Mouse (Mus musculus) macrophage (primary cell): Measurements from ENCODE around the gene Olfr211. TPM values are rescaled to one million over a fixed set of nuclear protein-coding genes. Genes with fewer than 3 reads are reported as not detected.

Source experiments
- H3K27ac ChIP-seq: fragments of 350-480 bp; formaldehyde crosslinking; 2 replicates; pipeline ENCODE4 v1.9.0; 2021
- H3K36me3 ChIP-seq: fragments of 350-480 bp; formaldehyde crosslinking; 2 replicates; pipeline ENCODE4 v1.9.0; 2021; ENCODE audit errors: inconsistent target
- H3K4me3 ChIP-seq: fragments of 350-480 bp; formaldehyde crosslinking; 2 replicates; pipeline ENCODE4 v1.9.0; 2021; ENCODE audit errors: inconsistent target
- H3K79me2 ChIP-seq: fragments of 350-480 bp; formaldehyde crosslinking; 2 replicates; pipeline ENCODE4 v1.9.0; 2021; ENCODE audit errors: inconsistent target
- WGBS: methylation state at CpG from one replicate; pipeline ENCODE4 v1.1.7; 2026; ENCODE audit warnings: inconsistent platforms; ENCODE audit not compliant: missing documents; 5-methylcytosine and 5-hydroxymethylcytosine counted together
- polyA plus RNA-seq: library from polyadenylated mRNA; stranded (reverse); fragments of 250-400 nt; gene quantifications from 3 replicates; pipeline ENCODE4 v1.2.4, GENCODE M21; 2018; ENCODE audit warnings: inconsistent platforms

Gene Olfr211
- polyA plus RNA-seq, 1 experiment from 2014 or later, result not detected

GRCm38 (mm10) chr6:116514832-116515231 is 25.9 kb downstream of the Olfr211 start:
- Histone ChIP-seq H3K36me3 (no peaks in the 10 kb centered on the region), H3K4me3 (no peak overlapping the region), H3K79me2 (no peaks in the 10 kb centered on the region), H3K27ac (no peak overlapping the region)

- Histone ChIP-seq H3K27ac (no peak within 1 kb of the TSS), H3K79me2 (no peaks in the 10 kb centered on the region), H3K4me3 (no peak within 1 kb of the TSS), H3K36me3 (no peaks in the 10 kb centered on the region)
- 67% methylated on average over 1 of the region's 1 CpGs for WGBS
Measured at GRCm38 (mm10) chr6:116538156-116538555, 49.3 kb downstream of the Olfr211 start, which contains the start of gene Olfr213. Olfr213 (plus strand) TSS chr6:116538456.

DNA sequence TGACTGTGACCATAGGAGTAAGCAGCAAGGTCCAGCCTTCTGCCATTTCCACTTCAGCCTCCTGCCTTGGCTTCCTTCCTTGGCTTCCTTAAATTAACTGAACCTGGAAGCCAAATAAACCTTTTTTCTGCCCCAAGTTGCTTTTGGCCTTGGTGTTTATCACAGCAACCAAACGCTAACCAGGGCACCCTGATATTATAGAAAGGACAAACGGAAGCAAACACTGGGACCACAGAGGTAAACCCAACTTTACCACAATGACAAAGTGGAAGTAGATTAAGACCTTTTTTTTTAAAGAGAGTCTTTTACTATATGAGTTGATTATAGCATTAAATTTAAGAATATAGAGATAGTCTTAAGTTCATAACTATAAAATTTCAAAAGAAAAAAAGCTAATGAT is 53.6 kb downstream of the Olfr211 start:
- Histone ChIP-seq H3K4me3 (no peak overlapping the region), H3K27ac (no peak overlapping the region), H3K36me3 (no peaks in the 10 kb centered on the region), H3K79me2 (no peaks in the 10 kb centered on the region)
- WGBS, result 17% methylated on average over 2 of the region's 2 CpGs

Other genes starting within 250 kb of the Olfr211 start
- gene Zfand4, start 224.9 kb upstream of the Olfr211 start, polyA plus RNA-seq, result 1.9 to 2.8 TPM (median 2.6 TPM) in 3 replicates
- 51.2 to 63.6 TPM (median 59.1 TPM) in 3 replicates for gene March8, start 151.1 kb upstream of the Olfr211 start, polyA plus RNA-seq
- gene Alox5, start 27.9 kb upstream of the Olfr211 start, polyA plus RNA-seq, result 0.45 to 1.1 TPM (median 0.86 TPM) in 3 replicates
- gene Olfr212, start 17.4 kb downstream of the Olfr211 start, polyA plus RNA-seq, result not detected in 3 replicates
- not detected in 3 replicates for gene Olfr213, start 49.4 kb downstream of the Olfr211 start, polyA plus RNA-seq
- 0.33 TPM in 1 of 3 replicates, not detected in the others for gene Gm5580, start 62.0 kb downstream of the Olfr211 start, polyA plus RNA-seq
- not detected in 3 replicates for gene Olfr214, start 65.1 kb downstream of the Olfr211 start, polyA plus RNA-seq
- gene Olfr215, start 95.1 kb downstream of the Olfr211 start, polyA plus RNA-seq, result not detected in 3 replicates
- gene Zfp422, start 139.9 kb downstream of the Olfr211 start, polyA plus RNA-seq, result 14.8 to 18.3 TPM (median 15.1 TPM) in 3 replicates
- 0.10 TPM in 1 of 3 replicates, not detected in the others for gene Depp1, start 161.5 kb downstream of the Olfr211 start, polyA plus RNA-seq
- 48.6 to 217 TPM (median 138 TPM) in 3 replicates for gene Rassf4, start 184.9 kb downstream of the Olfr211 start, polyA plus RNA-seq
- under 0.01 TPM in 1 of 3 replicates, not detected in the others for gene Tmem72, start 227.8 kb downstream of the Olfr211 start, polyA plus RNA-seq